Mouse (Mus musculus) neutrophil, adult 5-6 weeks (primary cell): Measurements from ENCODE around the gene Proca1. TPM values are rescaled to one million over a fixed set of nuclear protein-coding genes. Genes with fewer than 3 reads are reported as not detected.

Experiments used
- ATAC-seq: fragments of 151-379, 151-347 bp; 2 replicates; pipeline ENCODE4 v1.8.0; 2017; ENCODE audit warnings: mild to moderate bottlenecking, moderate TSS enrichment; ENCODE audit not compliant: insufficient number of reproducible peaks, poor library complexity, low FRiP score, severe bottlenecking; ENCODE audit errors: extremely low read depth
- total RNA-seq: library from RNA; stranded (forward); fragments of 200-1000 nt; gene quantifications from 2 replicates; pipeline ENCODE4 v1.2.3, GENCODE M21; 2017

Gene Proca1
- total RNA-seq, 1 experiment from 2014 or later, result not detected

DNA sequence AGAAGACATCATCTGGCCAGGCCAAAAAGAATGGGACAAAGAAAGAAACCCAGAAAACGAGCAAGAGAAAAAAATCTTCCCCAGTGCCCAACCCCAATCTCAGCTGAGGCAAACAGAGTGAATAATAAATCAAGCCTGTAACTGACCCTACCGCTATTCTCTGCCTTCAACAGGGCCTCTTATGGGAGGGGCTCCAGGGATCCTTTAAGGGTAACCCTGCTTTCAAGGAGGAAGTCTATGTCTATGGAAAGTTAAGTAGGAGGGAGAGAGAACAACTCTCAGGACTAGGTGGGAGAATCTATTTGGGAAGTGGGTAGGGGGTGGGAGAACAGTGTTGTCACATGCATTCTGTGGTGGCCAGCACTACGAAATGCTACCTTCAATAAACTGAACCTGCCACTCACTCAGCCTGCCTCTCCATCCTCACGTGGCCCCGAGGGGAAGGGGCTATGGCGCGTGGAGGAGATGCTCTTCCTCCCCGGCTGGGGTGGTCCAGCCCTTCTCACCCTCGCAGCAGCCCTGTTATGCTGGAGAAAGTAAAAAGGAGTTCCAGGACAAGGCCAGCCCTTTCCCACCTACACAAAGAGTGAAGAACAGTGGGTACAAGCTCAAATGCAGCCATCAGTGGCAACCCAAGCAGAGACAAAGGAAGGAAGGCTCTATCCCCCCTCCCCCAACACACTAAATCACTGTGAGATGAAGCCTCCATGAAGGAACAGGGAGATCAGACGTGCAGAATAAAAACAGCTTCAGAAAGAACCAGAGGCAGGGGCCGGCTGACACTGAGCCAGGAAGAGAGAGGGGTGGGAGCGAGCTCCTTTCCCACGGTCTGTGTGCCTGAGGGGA lies 12.4 kb downstream of the Proca1 start:
- ATAC-seq, result no peak

DNA sequence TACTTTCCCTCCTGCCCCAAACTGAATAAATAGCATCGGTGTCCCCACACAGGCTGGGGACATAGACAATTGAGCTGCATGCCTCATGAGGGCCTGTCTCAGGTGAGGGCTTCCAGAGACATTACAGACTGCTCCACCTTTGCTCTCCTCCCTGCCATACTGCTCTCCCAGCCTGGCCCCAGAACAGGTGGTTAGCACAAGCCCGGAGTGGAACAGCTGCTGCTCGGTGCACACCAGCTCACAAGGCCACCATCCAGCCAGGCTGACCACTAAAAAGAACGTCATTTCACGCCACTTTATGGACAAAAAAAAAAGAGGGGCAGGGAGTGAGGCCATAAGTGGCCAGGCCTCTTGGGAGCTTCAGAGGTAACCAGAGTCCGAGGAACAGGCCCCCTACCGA lies 14.0 kb downstream of the Proca1 start:
- no peak for ATAC-seq

DNA sequence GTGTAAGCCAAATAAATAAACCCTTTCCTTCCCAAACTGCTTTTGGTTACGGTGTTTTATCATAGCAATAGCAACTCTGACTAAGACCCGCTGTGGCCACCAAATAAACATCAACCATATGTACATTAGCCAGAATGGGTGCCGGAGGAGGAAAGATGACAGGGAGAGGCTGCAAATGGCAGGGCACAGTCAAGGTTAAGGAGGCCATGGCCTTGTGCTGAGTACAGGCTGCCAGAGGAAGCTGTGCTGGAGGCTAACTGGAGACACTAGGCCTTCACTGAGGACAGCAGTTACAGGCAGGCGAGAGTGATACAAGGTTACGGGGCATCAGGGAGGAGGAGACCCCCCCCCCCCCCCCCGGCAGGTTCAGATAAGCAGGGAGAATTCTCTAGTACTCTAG lies 16.7 kb downstream of the Proca1 start:
- ATAC-seq, result no peak

DNA sequence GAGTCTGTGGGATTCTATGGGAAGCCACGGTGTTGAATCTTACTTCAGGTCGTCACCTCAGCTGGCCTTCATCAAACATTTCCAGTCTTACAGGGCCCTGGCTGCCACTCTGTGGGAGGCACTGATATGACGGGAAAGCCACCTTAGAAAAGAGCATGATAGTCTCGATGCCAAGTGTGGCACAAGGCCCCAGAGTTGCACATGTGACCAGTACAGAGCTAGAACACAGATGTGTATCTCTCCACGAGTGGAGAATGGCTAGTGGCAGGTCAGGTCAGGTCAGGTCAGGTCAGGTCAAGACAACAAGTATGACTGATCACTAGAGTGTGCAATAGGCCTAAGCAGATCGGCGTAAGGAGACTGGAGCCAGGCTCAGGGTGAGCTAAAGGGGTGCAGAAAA lies 17.4 kb downstream of the Proca1 start:
- no peak for ATAC-seq

DNA sequence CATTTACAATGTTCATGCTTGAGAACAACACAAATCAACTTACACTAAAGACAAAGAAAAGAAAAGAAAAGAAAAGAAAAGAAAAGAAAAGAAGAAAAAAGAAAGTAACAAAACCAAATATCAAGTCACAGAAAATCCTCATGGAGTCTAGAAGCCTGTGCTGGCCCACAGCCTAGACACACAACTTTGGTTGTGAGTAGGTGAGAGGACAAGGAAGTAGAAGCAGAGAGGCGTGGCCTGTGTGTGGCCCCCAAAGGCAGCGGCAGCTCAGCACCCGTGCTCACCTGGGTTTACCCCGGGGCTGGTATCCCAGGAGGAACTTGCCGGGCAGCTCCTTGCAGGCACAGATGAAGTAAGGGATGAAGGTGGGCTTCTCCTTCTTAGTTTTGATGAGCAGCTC lies 18.3 kb downstream of the Proca1 start:
- ATAC-seq, result no peak

DNA sequence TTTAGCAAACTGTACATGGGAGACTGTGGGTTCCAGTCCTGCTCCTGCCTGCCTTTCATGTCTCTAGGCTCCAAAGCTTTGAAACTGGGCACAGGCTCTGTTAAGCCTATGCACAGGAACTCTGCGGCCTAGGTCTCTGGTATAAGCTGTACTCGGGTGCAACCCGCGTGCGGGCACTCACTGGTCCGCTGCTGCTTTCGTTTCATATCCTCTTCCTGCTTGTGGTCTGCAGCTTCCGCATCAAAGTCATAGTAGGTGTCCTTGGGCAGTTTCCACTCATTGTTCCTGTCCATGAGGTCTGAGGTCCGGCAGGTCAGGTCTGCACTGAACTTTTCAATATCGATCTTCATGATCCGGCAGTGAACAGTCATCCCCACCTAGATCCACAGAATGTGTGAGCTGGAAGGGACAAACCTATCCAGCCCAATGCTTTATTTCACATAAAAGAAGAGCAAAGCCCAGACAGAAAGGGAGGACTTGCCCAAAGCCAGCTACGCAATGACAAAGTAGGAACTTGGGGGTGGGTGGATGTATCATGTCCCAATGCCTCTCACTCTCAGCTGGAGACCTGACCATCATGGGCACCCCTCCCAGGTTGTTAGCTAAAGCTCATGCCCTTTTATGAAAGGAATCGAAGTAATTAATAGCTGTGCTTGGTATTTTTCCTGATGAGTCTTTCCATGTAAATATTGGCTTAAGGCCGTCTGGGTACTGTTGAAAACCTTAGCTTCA lies 20.1 kb downstream of the Proca1 start:
- peak; percentile 74 for ATAC-seq

DNA sequence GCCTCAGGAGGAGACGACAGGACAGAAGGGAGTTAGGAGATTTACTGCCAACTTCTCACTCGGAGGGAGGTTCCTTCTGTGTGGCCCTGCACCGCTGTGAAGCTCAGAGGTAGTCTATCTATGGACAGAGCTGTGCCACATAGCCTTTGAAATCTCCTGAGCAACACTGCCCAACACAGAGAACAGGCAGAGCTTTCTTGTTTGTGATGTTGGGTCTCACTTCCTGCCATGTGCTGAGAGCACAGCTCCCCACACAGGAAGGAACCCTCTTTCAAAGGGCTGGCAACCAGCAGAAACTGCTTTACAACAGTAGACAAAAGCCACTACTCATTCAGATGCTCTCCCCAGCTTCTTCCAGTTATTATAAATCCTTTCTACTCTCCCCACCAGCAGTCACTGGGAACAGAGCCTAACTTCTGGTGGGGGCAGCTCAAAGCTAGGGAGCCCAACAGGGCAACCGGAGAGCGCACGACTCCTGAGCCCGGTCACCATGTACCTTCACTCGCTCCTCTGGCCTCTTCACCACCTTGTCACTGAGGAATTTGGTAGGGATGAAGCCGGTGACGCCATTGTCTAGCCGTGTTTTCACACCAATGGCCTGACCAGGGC lies 22.6 kb downstream of the Proca1 start:
- no peak for ATAC-seq

DNA sequence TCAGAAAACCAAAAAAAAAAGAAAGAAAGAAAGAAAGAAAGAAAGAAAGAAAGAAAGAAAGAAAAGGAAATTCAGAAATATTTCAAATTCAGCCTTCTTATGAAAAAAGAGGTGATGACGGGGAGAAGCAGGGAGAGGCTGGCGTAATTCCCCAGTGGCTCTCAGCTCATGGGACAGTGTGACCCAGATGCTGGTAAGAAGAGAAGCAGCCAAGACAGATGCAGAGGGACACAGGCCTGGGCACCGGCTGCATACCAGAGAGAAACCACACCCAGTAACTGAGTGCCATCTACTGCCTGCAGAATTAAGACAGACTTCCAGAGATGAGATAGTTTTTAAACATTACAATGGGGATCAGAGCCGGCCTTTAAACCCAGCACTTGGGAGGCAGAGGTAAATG lies 30.4 kb downstream of the Proca1 start:
- ATAC-seq, result no peak

DNA sequence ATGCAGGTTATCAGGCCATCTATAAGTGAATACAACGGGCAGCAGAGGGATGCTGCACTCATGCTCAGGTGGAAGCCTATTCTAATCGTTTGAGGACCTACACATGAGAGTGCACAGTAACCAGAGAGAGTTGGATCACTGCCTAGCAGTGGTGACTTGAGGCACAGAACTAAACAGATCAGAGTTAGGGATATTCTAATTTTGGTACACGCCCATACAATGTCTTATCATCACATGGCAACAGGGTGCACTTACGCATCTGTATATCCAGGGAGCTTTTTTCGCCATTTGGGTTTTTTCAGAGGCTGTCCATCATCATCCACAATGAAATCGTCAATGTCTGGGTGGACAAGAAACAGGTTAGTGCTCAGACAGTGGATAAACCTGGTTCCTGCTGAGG lies 38.3 kb downstream of the Proca1 start:
- no peak for ATAC-seq

DNA sequence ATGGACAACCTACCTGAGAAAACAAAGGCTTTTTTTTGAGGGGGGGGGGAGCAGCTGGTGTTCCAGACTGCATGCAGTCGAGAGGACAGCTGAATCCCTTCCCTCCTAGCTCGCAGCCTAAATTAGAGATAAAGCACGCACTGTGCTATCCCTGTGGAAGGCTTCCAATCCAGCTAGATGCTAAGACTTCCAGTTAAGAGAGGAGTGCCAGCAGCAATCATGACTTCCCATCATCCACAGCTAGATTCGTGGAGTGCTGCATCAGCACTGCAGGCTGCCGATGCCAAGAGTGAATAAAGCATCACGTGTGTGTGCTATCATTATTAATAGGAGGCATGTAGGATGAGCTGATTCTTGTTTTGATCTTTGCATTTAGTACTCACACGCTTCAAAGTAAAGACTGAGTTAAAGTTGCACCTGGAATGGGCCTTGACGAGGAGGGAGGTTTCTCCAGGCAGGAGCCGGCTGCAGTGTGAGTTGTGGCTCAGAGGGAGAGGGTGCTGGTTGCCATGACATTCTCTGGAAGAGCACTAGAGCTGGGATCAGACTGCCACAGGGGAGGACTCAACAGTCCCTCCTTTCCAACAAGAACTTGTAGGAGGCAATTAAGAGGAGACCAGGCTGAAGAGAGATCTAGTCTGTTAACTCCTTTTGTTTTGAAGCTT lies 47.1 kb downstream of the Proca1 start:
- ATAC-seq, result no peak

DNA sequence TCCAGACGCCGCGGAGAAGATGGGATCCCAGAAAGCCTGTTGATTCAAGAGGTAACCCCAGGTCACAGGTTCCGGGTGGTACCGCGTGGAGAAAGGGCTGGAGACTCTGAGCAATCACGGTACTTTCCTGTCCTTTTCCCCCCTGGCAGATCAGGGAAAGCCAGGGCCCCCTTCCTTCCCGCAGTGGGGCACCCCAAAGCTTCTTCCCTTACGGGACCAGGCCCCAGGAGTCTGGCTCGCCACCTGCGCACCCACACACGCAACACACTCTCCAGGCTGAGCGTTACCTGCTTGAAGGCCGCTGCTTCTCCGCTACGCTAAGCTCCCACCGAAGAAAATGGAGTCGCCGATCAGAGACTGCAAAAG lies 52.1 kb downstream of the Proca1 start:
- ATAC-seq, result no peak

DNA sequence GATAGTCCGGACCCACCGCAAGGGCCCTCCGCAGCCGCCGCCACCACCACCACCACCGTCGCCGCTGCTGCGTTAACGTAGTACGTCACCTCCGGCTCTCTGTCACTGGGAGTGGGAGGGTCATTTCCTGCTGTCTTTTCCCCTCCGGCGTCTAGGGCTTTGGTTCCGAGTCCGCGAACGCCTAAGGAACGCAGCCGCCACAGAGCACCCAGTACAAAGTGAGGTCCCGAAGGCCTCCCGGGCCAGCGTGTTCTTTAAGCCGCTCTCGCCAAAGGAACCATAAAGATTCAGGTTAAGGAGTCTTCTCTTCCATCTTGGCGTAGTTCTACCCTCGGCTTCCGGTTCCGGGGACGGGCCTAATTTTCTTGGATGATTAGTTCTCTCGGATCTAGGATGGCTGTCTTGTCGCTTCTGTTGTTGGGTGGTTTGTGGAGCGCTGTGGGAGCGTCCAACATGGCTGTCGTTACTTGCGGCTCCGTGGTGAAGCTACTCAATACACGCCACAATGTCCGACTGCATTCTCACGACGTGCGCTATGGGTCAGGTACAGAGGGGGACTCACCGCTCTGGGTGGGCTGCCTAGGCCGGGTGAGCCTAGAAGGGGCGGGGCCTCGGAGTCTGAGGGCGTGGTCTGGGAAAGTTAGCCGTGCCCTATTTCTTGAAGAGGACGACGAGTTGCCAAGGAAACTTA lies 52.6 kb downstream of the Proca1 start, which contains the start of the genes Sdf2 and Supt6:
Sdf2 (plus strand) TSS at position 120 of the 691 bp plus-strand sequence.
Supt6 (minus strand) TSS at position 361 of the 691 bp plus-strand sequence.
- ATAC-seq, result peak; percentile 85

DNA sequence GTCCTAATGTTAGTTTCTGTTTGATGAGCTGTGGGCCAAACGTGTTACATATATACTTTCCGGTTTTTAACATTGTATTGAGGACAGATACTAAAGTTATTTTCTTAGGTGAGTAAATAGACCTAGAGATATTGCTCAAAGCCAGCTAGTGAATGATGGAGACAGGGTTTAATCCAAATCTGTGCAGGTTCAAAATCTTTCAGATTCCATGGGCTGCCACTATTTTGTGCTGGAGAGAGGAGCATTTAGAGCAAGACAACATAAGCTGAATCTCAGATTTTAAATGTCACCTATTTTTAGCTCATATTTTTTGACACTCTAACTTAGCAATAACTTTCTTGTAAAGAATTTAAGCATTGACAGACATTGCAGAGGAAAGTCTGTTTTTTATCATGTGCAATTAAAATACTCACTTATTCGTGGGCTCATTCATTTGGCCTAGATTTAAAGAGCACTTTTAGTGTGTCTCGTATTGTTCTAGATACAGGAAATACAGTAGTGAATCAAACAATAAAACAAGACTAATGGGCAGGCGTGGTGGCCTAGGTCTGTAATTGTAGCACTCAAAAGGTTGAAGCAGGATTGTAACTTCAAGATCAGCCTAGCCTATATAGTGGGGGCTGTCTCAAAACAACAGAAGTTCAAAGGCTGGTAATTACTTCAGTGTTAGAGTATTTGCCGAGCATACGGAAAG lies 53.3 kb downstream of the Proca1 start:
- ATAC-seq, result no peak

DNA sequence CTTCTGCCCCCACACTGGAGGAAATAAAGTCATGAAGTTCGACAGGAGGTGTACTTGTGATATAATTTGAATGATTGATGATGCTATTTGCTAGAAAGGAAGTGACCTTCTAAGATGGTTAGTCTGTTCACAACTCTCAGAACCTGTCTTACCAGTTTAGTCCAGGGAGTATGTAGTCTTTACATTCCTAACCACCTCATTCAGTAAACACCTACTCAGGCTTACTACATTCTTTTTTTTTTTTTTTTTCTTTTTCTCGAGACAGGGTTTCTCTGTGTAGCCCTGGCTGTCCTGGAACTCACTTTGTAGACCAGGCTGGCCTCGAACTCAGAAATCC lies 53.8 kb downstream of the Proca1 start:
- no peak for ATAC-seq

DNA sequence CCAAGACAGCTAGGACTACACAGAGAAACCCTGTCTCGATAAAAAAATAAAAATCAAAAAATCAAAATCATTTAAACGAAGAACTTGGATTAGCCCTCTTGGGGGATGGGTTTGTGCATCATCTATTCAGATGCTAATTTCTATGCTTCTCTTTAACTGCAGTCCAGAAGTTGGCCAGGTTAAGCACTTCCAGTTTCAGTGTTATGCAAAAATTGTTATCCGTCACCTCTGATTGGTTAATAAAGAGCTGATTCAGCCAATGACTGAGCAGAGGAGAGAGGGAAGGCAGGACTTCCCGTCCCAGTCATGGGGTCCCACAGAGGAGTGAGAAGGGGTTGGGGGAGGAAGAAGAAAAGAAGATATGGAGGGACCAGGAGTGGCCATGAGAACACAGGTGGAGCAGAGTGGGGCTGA lies 54.5 kb downstream of the Proca1 start:
- no peak for ATAC-seq
